Mouse (Mus musculus): ENCODE results near the gene Dgkg. TPM values are rescaled to one million over a fixed set of nuclear protein-coding genes. Genes with fewer than 3 reads are reported as not detected.

Dgkg gene
- total and polyA plus RNA-seq, 2 experiments from 2014 or later, result 0.08 to 0.44 TPM

- Histone ChIP-seq H3K4me2 (ENCODE audit: low read depth, low read length) (no peak overlapping the region), H3K4me1 (ENCODE audit: control insufficient read depth, insufficient read depth) (no peaks in the 10 kb centered on the region), H3K36me3 (replicated peaks; ENCODE audit: control insufficient read depth, insufficient read depth, low read length) (no peaks in the 10 kb centered on the region), H3K4me3 (ENCODE audit: low read depth, low read length) (no peak overlapping the region), H3K9ac (replicated peaks; ENCODE audit: low read depth, low read length) (no peak overlapping the region), H3K9me3 (replicated peaks; ENCODE audit: control insufficient read depth, low read length) (no peaks in the 10 kb centered on the region), H3K27ac (ENCODE audit: low read depth) (no peak overlapping the region), H3K27me3 (ENCODE audit: control insufficient read depth, insufficient read depth, low read length) (no peaks in the 10 kb centered on the region)
- ATAC-seq (ENCODE audit: insufficient read depth, low read depth) (no peak), DNase-seq (ENCODE audit: low spot score) (peak; percentile 46)
- 78% methylated on average over 2 of the region's 2 CpGs for WGBS
- TF ChIP-seq CTCF (IDR thresholded peaks at IDR 0.05; ENCODE audit: low read depth) (peak; percentile 46), EP300 (IDR thresholded peaks at IDR 0.05; ENCODE audit: low read depth) (no peak)
Measured at GRCm38 (mm10) chr16:22593907-22594306, 63.1 kb downstream of the Dgkg start.

DNA sequence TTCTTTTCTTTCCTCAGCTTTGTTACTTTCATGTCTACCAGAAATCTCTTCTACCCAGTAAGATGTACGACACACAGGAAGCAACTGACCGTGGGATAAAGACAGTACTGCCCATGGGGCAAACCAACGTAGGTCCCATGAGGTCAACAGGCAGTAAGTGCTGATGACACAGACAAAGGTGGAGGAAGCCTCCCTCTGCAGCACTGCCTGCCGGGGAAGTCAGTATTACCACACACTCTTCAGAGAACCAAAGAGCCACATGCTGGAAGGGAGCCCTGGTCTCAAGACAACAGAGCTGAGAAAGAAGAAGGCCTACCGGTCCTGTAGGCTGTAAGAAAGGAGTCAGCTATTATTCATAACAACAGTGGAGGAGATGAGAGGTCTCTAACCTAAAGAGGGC, 67.4 kb downstream of the Dgkg start:
- WGBS, result 62% methylated on average over 5 of the region's 5 CpGs
- Histone ChIP-seq H3K36me3 (replicated peaks; ENCODE audit: control insufficient read depth, insufficient read depth, low read length) (no peaks in the 10 kb centered on the region), H3K9ac (replicated peaks; ENCODE audit: low read depth, low read length) (no peak overlapping the region), H3K4me3 (ENCODE audit: low read depth, low read length) (no peak overlapping the region), H3K4me1 (ENCODE audit: control insufficient read depth, insufficient read depth) (no peaks in the 10 kb centered on the region), H3K27me3 (ENCODE audit: control insufficient read depth, insufficient read depth, low read length) (no peaks in the 10 kb centered on the region), H3K4me2 (ENCODE audit: low read depth, low read length) (no peak overlapping the region), H3K9me3 (replicated peaks; ENCODE audit: control insufficient read depth, low read length) (no peaks in the 10 kb centered on the region), H3K27ac (ENCODE audit: low read depth) (no peak overlapping the region)
- ATAC-seq (ENCODE audit: insufficient read depth, low read depth), result no peak
- no peak for TF ChIP-seq EP300 (IDR thresholded peaks at IDR 0.05; ENCODE audit: low read depth)
- no peak for TF ChIP-seq CTCF (IDR thresholded peaks at IDR 0.05; ENCODE audit: low read depth)
- DNase-seq (ENCODE audit: low spot score), result no peak

DNA sequence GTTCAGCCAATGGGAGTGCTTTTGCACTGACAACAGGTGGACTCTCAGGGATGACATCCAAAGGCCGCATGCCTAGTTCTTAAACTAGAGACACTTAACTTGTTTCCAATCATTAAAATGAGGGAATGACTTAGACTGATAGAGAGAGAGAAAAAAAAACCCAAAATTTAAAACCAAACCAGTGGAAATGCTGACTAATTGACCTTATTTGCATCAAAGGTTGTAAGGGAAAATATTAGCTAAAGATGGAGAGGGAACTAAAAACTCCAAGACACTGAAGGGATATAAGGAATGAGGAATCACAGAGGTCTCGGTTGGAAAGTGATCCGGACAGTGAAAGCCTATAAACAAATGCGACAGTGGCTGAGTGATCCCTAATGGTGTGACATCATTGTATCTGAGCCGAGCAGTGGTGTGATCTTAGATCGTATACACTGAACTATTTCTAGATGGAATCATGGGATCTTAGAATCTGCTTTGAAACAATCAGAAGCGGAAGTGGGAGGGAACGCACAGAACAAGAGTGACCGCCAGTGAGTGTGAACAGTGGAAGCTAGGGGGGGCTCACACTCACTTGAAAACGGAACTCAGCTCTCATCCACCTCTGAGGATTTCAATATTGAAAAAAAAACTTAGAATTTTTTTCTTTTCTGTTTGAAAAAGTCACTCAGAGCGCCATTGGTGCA, 70.7 kb downstream of the Dgkg start:
- DNase-seq (ENCODE audit: low spot score) (no peak), ATAC-seq (ENCODE audit: insufficient read depth, low read depth) (no peak)
- Histone ChIP-seq H3K9me3 (replicated peaks; ENCODE audit: control insufficient read depth, low read length) (no peaks in the 10 kb centered on the region), H3K9ac (replicated peaks; ENCODE audit: low read depth, low read length) (no peak overlapping the region), H3K27me3 (ENCODE audit: control insufficient read depth, insufficient read depth, low read length) (no peaks in the 10 kb centered on the region), H3K27ac (ENCODE audit: low read depth) (no peak overlapping the region), H3K4me3 (ENCODE audit: low read depth, low read length) (no peak overlapping the region), H3K4me1 (ENCODE audit: control insufficient read depth, insufficient read depth) (0 out of 2 replicates have a peak, but pooled peaks cover 3% of the 10 kb centered on the region), H3K4me2 (ENCODE audit: low read depth, low read length) (no peak overlapping the region), H3K36me3 (replicated peaks; ENCODE audit: control insufficient read depth, insufficient read depth, low read length) (no peaks in the 10 kb centered on the region)
- TF ChIP-seq EP300 (IDR thresholded peaks at IDR 0.05; ENCODE audit: low read depth), result no peak
- no peak for TF ChIP-seq CTCF (IDR thresholded peaks at IDR 0.05; ENCODE audit: low read depth)
- WGBS, result 76% methylated on average over 11 of the region's 11 CpGs

- Histone ChIP-seq H3K9ac (replicated peaks; ENCODE audit: low read depth, low read length) (no peak overlapping the region), H3K27me3 (ENCODE audit: control insufficient read depth, insufficient read depth, low read length) (no peaks in the 10 kb centered on the region), H3K9me3 (replicated peaks; ENCODE audit: control insufficient read depth, low read length) (no peaks in the 10 kb centered on the region), H3K4me1 (ENCODE audit: control insufficient read depth, insufficient read depth) (0 out of 2 replicates have a peak, but pooled peaks cover 3% of the 10 kb centered on the region), H3K4me3 (ENCODE audit: low read depth, low read length) (no peak overlapping the region), H3K27ac (ENCODE audit: low read depth) (no peak overlapping the region), H3K36me3 (replicated peaks; ENCODE audit: control insufficient read depth, insufficient read depth, low read length) (no peaks in the 10 kb centered on the region), H3K4me2 (ENCODE audit: low read depth, low read length) (no peak overlapping the region)
- TF ChIP-seq CTCF (IDR thresholded peaks at IDR 0.05; ENCODE audit: low read depth), result no peak
- TF ChIP-seq EP300 (IDR thresholded peaks at IDR 0.05; ENCODE audit: low read depth), result no peak
- ATAC-seq (ENCODE audit: insufficient read depth, low read depth), result no peak
- WGBS, result 86% methylated on average over 3 of the region's 3 CpGs
- DNase-seq (ENCODE audit: low spot score), result no peak
Measured at GRCm38 (mm10) chr16:22585523-22585922, 71.5 kb downstream of the Dgkg start.

GRCm38 (mm10) chr16:22583401-22583800, 73.6 kb downstream of the Dgkg start:
- Histone ChIP-seq H3K9ac (replicated peaks; ENCODE audit: low read depth, low read length) (no peak overlapping the region), H3K9me3 (replicated peaks; ENCODE audit: control insufficient read depth, low read length) (no peaks in the 10 kb centered on the region), H3K4me3 (ENCODE audit: low read depth, low read length) (no peak overlapping the region), H3K27ac (ENCODE audit: low read depth) (no peak overlapping the region), H3K4me2 (ENCODE audit: low read depth, low read length) (no peak overlapping the region), H3K27me3 (ENCODE audit: control insufficient read depth, insufficient read depth, low read length) (no peaks in the 10 kb centered on the region), H3K36me3 (replicated peaks; ENCODE audit: control insufficient read depth, insufficient read depth, low read length) (no peaks in the 10 kb centered on the region), H3K4me1 (ENCODE audit: control insufficient read depth, insufficient read depth) (0 out of 2 replicates have a peak, but pooled peaks cover 3% of the 10 kb centered on the region)
- no peak for TF ChIP-seq CTCF (IDR thresholded peaks at IDR 0.05; ENCODE audit: low read depth)
- no peak for DNase-seq (ENCODE audit: low spot score)
- ATAC-seq (ENCODE audit: insufficient read depth, low read depth), result no peak
- 69% methylated on average over 2 of the region's 2 CpGs for WGBS

All from heart, postnatal 0 days (tissue).